Mouse (Mus musculus) right cerebral cortex, postnatal 25 days (tissue): ENCODE data around the gene Fam189a1.

Experiments
- DNase-seq: peaks from one replicate; pipeline ENCODE4 v3.0.0; 2022

Gene Fam189a1

DNA sequence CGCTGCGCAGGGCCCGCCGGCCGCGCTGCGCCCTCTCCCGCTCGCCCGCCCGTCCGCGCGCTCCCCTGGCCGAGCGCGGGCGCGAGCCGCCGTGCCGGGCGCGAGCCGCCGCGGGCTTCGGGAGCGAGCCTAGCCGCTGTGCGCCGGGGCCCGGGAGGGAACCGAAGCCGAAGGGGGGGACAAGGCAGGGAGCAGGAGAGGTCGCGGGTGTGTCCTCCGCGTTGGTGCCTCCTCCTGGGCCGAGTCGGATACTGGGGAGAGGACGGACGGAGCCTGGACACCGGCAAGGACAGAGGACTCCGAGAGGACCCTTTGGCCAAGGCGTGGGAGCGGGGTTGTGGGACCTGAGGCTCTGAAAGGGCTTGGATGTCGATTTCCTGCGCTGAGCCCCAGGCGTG lies at the start of gene Fam189a1:
Gene Fam189a1, minus strand, starts transcription at position 57 of the 398 bp plus-strand sequence.
- DNase-seq, result peak; percentile 34

DNA sequence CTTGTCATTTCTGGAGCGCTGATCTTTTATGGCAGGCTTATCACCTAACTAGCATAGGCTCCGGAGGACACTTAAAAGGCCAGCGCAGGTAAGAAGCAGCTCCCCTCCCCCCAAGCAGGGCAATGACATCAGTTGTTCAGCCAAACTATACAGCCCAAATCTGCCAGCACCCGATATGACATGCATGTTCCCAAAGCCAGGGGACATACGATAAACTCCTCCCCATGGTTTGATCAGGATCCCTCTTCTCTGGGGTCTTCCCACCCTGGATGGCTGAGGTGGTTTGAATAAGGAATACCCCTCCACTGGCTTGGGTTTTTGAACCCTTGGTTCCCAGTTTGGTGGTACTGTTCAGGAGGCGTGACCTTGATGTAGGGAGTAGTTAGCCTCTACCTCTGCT lies 49.7 kb upstream of the Fam189a1 start:
- no peak for DNase-seq

DNA sequence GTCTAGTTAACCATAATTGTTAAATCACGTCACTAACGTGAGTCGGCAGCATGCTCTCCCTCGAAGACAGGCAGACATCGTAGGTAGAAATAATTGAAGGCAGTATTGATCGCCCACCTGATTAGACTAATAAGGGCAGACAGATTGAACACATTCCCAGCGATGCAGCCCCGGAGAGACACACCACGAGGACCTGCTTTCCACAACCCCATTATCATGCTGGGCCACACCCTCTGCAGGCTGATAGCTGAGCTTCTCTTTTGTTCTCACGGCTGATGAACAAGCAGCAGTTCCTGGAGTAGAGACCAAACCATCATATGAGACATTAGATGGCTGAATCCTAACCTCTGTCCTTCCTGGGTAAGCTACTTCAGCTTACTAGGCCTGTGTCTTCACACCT lies 46.3 kb upstream of the Fam189a1 start:
- DNase-seq, result no peak

DNA sequence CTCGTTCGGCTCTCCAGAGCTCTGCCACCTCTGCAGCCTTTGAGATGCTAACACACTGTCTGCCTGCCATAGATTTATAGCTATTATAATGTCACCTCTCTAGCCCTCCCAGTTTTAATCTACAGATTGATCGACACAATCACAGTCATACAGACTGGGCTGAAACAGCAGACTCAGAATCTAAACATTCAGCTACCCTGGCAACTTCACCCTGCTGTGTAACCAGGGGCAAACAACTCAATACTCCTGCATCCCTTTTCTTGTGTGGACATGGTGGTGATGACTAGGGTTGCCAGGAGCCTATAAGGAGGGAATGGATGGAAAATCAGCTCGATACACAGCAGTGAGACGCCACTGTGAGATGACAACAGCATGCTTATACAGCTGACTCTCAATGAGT lies 24.3 kb upstream of the Fam189a1 start:
- DNase-seq, result no peak

DNA sequence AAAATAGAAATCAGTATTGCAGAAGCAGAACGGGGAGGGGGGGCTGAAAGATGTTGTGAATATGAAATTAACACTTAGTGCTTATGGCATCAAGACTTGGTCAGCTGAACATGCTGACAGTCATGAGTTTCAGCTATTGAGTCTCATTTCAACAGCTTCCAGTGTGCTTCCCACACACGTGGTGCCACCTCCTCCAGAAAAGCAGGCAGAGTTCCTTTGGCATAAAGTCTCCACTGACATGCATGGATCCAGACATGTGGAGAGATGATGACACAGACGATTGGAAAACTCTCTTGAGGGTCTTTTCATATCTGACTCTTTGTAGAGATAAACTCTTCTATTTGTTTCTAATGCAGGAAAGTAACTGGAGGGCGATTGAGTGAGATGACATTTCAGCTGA lies 14.4 kb upstream of the Fam189a1 start:
- DNase-seq, result no peak

DNA sequence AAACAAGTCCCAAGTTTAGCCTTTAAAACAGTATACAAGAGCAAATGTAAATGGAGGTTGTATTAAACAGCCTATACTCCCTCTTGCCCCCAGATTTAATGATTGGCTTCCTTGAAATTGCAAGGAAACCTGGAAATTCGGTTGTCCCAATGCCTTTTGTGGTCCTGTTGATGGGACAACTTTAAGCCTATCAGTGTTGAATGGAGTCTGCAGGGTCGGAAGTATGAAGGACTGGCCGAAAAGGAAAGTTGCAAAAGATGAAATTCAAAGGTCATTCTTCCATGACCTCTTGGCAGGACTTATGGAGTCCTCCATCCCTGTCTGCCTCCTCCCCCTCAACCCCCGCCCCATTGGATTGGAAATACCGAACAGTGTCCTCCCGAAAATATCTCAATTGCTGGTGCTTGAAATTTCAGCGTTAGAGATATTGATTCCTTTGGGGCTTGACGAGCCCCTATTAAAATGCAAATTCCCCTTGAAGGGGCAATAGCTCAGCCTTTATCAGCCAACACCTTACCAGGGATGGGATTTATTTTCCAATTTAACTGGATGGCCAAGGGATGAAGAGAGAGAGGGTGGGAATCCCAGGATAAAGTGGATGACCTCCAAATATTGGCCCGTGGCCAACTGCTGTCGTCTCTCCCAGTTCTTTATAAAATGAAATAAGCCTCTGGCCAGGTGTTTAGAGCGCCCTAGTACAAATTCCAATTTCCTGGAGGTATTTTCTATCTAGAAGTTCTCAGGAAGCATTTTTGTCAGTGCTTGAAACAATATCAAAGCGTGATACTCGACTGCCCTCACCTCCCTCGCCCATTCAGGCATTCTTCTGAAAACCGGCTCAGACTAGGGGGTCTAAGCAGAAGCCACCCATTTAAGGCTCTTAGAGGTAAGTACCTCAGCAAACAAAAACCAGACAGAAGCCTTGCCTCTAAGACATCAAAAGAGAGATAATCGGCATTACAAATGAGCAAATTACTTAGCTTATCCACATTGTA lies 958 bp upstream of the Fam189a1 start:
- DNase-seq, result no peak

DNA sequence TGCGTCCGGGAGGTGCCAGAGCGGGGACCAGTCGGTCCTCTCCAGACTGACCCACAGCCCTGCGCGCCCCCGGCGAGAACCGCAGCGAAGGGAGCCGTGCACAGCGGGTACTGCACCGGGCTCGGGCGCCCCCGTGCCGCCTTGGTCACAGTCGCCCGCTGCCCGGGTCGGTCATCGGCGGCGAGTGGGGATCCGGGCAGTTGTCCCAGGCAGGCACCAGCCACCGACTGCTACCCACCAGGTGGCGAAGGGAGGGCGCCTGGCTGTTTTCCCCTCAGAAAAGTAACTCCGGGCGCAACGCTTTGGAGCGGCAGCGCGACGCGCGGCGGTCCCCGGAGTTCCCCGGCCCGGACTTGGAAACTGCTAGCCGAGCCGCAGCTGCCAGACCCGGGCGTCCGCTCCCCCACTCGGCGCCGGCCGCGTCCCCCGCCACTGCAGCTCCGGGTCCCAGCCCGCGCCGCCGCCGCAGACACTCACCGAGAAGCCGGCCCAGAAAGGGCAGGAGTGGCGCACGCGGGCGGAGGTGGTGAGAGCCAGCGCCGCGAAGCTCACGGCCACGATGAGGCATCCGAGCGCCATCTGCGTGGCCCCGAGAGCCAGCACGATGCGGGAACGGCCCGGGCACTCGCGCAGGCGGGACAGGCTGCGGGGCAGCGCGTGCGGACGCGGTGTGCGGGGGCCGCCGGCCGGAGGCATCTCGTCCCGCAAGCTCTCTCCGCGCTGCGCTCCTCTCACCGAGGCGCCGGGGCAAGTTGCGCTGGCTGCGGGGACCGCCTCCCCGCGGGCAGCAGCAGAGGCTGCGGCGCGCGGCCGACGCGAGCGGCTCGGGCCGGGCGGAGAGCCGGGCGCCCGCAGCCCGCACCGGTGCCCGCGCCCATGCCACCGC lies 499 bp downstream of the Fam189a1 start:
- peak; percentile 80 for DNase-seq

DNA sequence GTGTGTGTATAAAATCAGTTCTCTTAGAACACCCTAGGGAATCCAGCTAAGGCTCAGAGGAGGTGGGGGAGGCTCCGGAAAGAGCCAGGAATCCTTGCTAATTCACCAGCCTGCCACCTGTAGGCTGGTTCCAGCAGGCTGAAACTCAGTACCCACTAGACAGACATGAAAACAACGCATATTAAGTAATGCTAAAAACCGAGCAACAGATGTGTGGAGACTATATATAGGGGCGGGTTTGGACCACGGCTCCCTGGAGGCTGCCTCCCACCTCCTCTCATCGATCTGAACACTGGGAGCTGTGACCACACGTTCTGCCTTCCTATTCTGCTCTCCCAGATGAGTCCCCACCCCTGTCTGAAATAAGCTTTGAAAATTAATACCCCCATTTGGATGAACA lies 1.8 kb downstream of the Fam189a1 start:
- DNase-seq, result peak; percentile 48

DNA sequence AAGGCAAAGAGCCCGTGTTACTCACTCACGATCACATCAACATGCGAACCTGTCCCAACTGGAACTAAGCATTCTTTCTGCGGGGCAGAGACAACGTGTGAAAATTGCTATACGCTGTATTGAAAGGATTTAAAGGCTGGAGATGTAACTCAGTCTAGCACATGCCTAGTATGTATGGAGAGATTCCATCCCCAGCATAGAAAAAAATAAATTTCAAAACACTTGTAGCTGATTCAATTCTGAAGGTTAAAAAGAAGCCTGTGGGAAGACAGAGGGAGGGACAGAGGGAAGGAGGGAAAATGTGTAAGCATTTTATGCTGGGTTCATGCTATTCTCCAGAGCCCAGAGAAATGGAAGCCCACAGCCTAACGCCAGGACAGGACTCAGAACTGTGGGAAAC lies 2.5 kb downstream of the Fam189a1 start:
- DNase-seq, result no peak

DNA sequence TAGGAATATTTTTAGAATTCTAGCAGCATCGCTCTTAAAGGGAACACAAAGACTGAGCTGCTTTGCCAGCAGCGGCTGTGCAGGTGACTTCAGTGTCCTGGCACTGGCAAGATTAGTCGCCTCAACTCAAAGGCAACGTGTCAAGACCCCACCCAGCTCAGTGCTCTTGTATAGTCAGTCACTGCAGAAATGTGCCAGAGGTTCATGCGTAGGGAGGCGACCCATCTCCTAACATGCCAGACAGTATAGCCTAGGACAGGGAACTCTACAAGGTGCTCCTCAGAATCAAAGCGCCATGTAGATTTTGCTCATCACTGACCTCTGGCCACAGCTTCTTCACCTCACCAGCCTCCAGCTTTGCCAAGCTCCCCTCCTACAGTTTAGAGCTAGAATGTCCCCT lies 4.8 kb downstream of the Fam189a1 start:
- DNase-seq, result no peak

DNA sequence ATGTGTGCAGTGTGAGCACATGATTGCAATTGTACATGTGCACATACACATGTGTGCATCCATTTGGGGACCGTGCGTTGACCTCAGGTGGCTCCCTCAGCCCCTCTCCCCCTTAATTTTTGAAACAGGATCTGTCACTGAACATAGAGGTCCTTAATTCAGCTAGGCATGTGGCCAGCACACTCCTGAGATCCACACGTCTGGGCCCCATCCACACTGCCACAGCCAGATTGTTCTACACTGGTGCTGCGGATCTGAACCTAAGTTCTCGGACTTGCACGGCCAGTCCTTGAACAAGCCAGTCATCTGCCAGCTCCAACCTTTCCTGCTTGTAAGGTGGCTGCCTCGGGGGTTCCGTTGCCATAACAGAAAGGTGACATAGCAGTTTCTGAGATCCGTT lies 7.3 kb downstream of the Fam189a1 start:
- no peak for DNase-seq

DNA sequence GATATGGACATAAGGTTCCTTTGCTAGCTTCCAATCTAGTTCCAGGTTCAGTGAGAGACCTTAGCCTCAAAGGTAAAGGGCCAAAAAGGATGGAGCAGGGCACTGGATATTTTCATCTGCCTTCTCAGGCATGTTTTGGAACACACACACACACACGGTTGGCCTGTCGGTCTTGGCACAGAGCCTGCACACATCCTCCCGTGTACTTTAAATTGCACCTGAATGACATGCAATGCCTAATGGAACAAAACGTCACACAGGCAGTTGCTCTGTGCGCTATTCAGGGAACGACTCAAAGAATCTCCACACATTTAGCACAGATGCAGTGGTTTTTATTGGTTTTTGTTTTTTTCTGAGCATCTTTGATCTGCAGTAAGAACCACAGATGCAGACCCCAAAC lies 11.5 kb downstream of the Fam189a1 start:
- DNase-seq, result no peak

DNA sequence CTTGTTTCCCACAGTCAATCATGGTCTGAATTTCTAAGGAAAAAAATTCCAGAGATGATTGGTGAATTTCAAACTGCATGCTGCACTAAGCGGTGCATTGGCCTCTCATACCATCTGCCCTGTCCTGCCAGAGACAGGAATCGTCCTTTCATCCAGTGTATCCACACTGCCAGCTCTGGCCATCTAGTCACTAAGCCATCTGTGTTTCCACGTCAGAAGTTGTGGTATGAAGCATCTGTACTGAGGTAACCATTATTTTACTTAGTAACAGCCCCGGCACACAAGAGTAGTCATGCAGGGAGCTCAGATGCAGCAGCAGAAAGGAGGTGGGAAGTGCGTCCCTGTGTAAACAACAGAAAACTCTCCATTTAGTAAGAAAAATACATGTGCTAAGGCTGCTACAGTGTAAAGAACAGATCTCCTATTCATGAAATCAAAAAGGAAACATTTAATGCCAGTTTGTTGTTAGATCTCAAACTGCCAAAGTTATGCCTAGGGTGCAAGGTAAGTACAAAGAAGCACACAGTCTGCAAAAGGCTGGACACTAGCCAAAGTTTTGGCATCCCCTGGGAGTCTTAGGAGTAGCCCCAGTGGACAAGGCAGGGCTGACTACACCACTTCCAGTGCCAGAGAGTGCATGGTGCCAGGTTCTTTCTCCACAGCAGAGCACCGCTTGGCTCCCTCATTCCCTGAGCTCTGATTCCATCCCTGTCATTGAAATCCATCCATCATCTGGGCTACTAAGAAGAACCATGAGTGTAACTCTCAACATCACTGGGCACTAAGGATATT lies 14.3 kb downstream of the Fam189a1 start:
- no peak for DNase-seq

DNA sequence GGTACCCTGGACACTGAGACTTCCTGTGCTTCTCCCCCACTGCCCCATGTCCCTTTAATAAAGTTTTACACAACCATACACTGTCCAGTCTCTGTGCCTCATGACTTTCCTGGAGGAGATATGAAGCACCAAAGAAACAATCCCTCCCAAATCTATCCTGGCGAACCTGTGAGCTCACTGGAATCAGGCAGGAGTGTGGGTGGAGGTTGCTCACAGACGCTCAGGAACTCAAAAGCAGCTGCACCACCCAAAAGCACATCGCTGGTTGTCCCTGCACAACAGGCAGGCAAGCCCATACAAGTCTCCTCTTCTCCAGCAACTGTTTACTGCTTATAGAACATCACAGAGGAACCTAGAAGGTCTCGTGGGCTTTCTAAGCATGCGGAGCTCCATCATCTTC lies 15.5 kb downstream of the Fam189a1 start:
- no peak for DNase-seq

DNA sequence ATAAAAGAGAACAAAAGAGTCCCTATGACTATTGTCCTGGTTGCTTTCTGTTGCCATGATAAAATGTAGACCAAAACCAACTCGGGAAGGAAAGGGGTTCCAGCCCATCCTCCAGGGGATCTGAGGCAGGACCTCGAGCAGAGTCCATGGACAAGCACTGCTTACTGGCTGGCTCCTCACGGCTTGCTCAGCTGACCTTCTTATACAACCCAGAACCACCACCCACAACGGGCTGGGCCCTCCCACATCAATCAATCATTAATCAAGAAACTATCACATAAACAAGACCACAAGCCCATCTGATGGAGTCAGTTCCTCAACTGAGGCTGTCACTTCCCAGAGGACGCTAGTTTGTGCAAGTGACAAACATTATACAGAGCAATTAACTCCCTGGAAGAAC lies 16.3 kb downstream of the Fam189a1 start:
- no peak for DNase-seq

DNA sequence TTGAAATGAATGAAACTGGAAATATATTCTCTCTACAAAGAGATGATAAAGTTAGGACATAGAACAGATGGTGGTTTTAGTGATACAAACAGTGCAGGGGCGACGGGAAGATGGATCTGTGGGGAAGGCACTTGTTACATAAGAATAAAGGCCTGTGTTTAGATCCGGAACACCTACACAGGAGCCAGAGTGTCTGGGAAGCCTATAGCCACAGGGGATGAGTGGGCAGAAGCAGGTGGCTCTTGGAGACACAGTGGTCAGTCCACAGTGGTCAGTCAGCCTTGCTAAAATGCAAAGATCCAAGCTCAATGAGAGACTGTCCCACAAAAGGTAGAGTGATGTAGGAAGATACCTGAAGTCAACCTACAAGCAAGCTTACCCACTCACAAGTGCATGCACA lies 32.6 kb downstream of the Fam189a1 start:
- peak; percentile 56 for DNase-seq

DNA sequence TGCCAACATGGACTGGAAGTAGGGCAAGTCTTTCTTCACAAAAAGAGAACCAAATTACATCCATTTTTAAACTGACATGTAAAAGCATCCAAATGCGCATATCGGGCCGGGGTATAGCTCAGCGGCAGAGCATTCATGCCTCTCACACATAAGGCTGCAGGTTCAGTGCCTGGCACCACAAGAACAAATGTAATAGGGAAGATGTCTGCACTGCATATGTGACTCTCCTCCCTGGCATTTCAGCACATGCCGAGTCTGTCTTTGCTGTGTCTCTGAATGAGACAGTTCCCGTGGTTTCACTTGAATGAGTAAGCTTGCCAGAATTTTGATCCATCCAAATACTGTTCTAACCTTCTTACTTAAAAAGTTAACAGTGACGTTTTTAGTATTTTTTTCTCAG lies 39.5 kb downstream of the Fam189a1 start:
- no peak for DNase-seq

DNA sequence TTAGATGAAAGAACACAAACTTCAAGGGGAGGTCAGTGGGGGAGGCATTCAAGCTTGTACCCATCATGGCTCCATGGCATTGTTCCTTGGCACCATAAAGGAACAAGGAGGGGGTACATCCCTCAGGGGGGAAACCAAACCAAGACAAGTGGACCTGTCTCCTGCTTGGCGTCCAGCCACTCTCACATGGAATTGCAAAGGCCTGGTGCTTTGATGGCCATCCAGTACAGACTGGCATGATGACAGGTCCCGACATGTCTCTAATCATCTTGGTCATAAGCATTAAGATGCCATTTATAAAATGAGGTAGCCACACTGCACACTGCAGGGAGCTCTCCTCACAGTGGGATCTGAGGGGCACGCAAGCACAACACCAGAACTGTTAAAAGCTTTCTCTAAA lies 41.0 kb downstream of the Fam189a1 start:
- DNase-seq, result no peak

DNA sequence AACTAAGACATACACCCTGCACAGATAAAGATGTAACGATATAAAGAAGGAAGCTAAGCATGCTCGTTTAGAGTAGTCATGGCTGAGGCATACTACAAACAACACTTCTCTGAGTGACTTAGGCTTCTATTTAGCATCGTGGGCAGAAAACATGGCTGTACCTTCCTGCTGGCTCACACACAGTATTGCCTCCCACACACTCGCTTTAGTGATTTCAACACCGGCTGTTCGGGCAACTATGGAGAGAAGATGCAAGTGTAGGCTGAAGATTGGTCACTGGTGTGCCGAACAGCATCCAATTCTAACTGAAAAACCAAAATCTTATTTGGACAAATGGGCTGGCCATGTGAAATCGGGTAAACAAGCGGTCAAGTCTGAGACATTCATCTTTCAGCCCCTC lies 44.7 kb downstream of the Fam189a1 start:
- DNase-seq, result peak; percentile 81

DNA sequence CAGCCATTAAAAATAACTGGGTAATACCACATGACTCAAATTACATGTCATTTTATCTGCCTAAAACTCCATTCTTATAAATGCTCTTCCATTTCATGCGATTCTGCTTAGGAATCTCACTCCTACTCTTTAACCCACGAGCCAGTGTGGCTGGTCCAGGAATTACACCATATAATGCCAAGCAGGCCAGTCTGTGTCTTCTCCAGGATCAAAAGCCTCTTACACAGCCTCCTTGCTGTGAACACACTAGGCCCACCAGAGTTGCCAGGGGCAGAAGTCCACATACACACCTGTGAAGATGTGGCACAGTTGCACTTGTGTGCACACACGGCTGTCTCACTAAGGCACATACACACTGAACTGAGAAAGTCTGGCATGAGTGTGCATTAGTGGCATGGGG lies 50.8 kb downstream of the Fam189a1 start:
- DNase-seq, result no peak

DNA sequence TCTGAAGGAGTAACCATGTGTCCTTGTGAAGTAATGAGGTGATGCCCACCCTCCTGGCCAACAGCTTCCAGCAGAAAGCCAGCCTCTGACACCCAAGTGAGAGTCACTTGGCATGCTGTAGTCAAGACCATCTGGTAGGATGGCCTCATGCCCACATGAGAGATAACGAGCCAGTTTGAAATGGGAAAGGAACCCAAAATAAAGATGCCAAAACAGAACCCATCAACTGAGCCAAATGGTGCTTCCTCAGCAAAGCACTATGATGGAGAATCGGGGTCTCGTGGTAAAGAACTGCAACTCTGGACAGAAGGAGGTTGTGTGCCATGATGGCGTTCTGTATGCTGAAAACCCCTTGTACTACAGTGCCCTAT lies 51.3 kb downstream of the Fam189a1 start:
- no peak for DNase-seq

DNA sequence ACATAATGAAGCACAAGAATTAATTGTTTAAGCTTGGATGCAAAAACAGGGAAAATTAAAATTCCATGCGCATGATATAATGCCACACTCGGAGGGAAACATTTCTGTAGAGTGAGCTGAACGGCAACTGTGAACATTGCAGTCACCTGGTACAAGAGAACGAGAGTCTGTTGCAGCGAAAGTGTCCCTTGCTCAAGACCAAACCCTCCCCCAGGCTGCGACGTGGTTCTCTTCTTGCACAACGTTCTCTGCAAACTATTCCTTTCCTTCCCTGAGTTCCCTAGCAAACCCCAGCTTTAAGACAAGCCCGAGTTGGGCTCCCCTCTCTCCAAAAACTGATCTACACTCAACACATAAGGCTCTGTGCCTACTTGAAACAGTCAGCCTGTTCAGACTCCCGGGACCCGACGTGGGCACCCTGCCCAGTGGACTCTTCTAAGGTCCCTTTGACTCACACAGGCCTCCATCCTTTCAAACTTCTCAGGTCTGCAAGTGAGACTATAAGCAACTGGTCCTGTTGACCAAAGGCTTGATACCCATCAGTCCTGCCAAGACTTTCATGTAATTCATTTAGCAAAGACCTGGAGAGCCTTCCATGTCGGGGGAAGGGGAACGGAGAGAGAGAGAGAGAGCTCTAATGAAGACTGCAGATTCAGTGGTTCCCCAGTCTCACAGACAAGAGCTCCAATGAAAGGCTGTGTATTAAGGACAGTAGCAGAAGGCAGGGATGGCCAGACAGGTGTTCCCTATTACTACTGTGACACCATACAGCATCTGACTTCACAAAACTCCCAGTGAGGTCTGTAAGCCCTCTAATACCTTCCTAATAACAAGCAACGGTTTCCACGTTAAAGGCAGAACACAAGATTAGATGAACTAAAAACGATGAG lies 51.9 kb downstream of the Fam189a1 start:
- no peak for DNase-seq
